Mouse (Mus musculus) liver, postnatal 0 days (tissue): ENCODE results near the gene 6030408B16Rik.

Source experiments
- CTCF ChIP-seq: sonication (generic); IDR thresholded peaks from 2 replicates; pipeline ENCODE4 v1.5.1; 2016; ENCODE audit warnings: antibody characterized with exemption, low read depth
- EP300 ChIP-seq: IDR thresholded peaks from 2 replicates; pipeline ENCODE4 v1.6.1; 2016; ENCODE audit warnings: antibody characterized with exemption, low read depth, mild to moderate bottlenecking

DNA sequence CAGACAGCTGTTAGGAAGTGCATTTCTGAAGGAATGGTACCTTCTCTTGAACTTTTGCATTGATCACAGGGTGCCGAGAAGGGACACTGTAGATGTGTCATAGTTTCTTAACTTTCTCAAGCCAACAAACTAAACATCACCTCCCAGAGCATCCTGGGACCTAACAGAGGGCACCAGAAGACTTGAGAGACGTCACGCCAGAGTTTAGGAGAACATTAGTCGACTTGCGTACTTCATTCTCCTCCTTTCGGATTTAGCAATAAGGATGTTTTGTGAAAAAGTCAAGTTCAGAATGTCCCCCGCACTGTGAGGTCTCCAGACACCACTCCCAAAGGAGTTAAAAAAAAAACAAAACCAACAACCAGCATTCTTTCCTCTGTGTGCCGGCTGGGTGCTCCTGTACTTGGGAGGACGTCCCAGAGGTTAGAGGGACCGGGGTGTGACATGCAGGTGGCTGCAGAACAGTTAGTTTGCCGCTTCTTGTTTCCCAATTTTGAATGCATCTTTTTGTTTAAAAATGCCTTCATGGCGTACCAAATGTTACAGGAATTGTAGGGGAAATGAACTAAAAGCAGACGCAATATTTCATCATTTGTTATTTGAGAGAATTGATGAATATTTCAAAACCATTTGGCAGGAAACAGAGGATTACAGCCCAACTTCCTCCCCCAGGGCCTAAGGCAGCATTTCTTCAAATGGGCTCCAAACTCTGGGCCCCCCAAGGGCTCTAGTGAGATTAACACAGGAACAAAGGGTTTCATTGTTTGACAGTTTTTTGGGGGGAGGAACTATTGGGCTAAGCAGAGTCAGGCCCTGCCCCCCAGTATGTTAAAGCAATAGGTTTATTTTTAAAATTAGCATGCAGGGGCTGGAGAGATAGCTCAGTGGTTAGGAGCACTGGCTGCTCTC lies 15.7 kb downstream of the 6030408B16Rik start:
- TF ChIP-seq CTCF (no peak), EP300 (no peak; the same call in 1 of the 2 replicates)
